Mouse (Mus musculus) lung, postnatal 36 days (tissue): Measurements from ENCODE around the gene Cyp2d11.
"Not testable (repeated sequence)": the region's sequence is repeated elsewhere in the genome, so short reads cannot be mapped to it uniquely, and the experiment has no call there.

Source experiments
- DNase-seq: peaks from one replicate; pipeline ENCODE4 v3.0.0; 2022; ENCODE audit warnings: mixed read lengths

The Cyp2d11 gene

DNA sequence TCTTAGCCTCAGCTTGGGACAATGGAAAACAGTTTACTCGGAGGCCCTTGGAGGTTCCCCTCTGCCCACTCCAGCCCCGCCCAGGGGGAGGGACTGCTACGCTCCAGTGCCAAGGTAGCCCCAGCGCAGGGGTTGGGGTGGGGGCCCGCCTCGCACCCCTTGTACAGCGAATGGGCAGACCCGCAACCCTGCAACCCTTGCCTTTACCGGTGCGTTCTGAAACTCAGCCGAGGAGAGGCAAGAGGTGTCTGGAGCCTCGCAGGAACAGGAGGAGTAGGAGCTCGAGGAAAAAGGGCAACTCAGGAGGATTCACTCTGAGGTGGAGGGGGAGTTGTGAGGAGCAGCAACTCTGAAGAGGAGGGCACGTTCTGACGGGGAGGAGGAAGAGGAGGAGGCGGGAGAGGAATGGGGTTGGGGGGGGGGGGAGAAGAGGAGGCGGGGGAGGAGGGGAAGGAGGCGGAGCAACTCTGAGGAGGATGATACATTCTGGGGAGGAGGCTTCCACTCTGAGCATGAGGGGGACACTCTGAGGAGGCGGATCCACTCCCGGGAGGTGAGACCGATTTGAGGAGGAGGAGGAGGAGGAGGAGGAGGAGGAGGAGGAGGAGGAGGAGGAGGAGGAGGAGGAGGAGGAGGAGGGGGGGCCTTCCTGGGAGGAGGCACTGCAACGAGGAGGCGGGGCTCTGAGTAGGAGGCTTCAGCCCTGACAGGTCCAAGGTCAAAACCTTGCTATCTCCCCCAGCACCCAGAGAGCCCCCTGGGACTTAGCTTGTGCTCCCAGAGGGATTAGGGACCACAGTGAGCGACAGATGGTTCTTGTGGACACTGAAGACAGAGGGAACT lies 13.7 kb downstream of the Cyp2d11 start, which contains the start of gene Cyp2d22:
Gene Cyp2d22 (minus strand): TSS at position 390 of the 843 bp plus-strand sequence.
- peak; percentile 73 for DNase-seq

DNA sequence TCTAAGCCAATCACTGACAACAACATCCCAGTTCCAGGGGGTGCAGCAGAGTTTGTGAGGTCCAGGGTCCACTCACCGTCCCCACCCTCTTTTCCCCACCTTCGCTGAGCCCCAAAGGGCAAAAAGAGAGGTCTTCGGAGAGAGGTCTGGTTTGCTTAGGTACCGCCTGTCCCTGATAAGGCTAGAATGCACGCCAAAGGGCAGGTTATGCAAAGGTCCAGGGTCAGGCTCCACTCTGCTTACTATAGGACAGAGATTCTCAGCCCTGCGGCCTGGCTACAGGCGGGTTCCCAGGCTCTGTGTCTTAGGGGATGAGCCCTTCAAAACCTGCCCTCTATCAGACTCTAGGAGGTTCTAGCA lies 14.3 kb downstream of the Cyp2d11 start:
- peak; percentile 24 for DNase-seq

DNA sequence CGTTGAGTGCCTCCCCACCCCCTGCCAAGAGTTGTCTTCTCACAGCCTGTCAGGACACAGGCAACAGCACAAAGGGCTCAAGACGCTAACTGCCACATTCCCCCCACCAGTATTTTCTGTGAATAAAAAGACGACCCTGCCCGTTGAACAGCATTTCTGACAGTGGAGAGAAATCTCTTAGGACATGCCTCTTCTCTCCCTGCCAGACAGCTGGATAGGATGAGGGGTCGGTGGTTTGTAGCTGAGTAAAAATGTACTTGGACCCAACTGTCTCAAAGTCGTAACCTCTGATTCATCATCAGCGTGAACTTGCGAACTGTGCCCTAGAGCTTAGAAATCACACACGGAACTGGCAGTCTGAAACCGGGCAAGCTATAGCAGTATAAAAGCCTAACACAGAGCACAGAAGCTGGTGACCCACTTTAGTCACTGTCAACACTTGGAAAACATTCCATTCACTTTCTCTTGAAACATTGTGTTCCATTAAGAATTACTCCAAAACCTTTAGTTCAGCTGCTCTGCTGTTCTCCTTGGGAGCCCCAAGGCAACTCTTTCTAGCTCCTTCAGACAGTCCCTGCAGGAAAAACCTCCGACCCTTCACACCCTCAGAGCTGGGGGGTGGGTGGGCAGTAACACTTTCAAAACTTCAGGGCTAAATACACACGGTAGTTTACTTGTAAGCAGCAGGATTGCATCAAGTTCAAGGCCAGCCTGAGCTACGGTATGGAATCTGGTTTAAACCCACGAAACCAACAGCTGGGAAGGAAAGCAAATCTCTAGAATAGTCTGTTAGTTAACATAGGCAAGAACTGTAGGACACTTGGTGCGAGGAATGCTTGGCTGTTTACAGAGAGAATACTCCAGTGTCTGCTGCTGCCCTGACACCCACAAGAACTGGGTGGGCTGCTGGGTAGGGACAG lies 15.3 kb downstream of the Cyp2d11 start:
- DNase-seq = peak; percentile 48

DNA sequence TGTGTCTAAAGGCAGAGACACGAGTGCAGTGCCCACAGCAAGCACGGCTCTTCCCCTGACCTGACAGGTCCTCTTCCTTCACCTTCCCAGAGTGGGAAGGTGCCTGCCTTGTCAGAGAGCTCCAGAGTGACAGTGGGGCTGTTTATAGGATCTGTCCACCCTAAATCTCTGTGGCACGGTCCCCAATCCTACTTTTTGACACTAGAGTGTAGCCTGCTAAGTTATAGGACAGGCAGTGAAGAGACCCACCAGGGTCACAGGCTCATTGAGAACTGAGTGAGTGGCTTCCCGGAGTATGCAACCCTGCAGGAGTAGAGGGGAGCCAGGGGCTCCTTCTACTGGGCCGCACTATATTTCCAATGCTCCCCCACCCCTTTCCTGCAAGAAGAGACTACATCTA lies 16.1 kb downstream of the Cyp2d11 start:
- DNase-seq = no peak

DNA sequence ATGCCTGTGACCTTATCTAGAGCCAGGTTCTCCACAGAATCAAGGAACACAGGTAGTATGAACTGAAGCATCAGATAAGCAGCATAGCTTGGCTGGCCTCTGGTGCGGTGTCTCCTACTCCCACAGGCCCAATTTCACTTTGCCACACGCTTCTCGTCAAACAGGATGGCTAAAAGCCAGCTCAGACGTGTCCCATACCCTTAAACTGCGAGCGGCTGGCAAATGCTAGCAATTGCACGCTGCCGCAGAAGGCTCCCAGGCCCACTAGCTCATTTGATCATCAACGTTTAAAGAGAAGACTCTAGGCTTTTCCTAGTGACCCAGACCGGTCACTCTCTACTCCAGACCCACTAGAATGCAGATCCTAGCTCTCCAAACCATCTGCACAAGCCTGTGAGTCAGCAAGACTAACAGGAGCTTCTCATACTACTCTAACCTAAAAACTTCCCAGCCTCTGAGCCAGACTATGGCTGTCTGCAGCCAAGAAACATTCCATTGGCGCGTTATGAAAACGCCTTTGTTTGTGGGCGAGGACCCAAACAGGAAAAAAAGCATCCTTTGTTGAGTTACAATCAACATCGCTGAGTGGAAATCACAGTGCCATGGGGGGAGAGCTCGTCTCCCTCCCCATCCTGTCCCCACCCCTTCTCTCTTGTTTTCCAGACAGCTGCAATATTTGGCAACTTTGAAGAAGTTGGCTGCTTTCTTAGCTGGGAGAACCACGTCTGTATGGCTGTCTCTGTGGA lies 17.3 kb downstream of the Cyp2d11 start:
- DNase-seq = peak; percentile 89

DNA sequence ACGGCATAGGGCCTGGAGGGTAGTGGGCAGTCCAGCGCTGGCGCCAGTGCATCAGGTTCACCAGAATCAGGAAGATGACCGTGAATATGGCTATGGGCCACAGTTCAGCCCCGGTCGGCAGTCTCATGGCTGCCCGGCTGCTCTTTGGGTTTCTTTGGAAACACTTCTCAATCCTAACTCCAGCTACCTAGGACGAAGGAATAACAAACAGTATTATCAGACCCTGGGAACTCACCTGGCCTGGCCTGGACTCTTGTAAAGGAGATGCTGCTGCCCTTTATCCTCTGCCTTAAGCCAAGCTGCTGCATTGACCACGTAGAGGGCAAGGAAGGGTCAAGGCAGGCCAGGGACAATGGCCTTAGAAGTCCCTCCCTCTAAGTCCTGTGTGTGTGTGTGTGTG lies 18.0 kb downstream of the Cyp2d11 start:
- DNase-seq = no peak

DNA sequence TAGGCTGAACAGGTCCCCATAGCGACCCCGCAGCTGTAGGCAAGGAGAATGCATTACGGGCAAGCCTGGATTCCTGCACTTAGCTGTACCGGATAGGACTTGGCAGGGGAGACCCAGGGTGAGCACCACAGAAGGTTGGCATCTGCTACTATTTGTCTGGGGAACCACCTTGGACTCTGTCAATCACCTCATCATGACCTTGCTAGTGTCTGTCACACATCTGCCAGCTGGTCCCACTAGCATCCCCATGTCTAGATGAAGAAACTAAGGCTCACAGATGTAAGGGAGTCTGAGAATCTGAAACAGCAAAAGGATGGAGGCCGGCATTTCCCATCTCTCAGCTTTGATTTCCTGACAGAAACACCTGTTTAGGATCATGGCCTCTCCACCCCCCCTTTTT lies 19.4 kb downstream of the Cyp2d11 start:
- DNase-seq = no peak

DNA sequence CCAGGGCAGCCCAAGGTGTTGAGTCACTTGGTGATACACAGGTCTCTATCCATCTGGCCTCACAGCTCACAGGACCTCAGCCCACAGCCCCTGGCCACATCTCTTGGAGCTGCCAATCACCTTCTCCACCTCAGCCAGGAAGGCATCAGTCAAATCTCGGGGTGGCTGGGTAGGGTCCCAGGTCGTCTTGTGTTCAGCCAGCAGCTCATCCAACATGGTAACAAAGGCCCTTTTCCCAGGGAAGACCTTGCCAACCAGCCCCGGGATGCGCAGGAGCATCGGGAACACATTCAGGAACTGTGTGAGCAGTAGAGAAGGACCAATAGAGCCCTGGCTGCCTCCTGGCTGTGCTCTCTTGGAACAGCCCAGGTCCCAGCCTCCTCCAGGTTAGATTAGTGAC lies 20.8 kb downstream of the Cyp2d11 start:
- no peak for DNase-seq

DNA sequence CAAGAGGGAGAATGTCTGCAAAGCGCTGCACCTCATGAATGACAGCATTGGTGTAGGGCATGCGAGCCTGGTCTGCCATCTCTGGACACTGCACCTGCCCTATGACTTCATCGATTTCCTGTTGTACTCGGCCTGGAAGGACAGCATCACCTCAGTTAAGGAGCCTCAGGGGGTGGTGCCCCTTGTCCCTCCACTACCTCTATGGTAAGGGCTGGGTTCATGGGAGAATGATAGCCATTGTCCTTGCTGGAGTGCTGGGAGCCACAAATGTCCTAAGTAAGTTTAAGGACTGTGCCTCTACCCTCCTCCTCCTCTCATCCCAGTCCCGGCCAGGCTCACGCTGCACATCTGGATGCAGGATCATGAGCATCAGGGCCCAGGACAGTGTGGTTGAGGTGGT lies 21.4 kb downstream of the Cyp2d11 start:
- no peak for DNase-seq

DNA sequence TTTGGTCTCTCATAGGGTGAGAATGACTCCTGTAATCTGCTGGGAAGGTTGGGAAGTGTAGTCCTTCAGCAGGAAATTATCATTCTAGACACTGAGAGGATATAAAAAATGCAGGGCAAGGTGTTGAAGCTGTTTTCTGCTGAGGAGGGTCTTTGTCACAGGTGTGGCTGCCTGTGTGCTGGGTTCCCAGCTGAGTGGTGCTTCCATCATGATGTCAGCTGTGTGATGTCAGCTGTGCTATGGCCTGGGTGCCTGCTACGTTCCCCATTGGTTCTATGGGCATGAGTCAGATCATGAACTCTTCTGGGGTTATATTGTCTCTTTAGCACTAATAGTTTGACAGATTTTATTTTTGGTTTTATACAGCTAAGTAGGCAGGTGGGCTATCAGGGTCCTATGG lies 25.0 kb downstream of the Cyp2d11 start:
- DNase-seq = no peak

DNA sequence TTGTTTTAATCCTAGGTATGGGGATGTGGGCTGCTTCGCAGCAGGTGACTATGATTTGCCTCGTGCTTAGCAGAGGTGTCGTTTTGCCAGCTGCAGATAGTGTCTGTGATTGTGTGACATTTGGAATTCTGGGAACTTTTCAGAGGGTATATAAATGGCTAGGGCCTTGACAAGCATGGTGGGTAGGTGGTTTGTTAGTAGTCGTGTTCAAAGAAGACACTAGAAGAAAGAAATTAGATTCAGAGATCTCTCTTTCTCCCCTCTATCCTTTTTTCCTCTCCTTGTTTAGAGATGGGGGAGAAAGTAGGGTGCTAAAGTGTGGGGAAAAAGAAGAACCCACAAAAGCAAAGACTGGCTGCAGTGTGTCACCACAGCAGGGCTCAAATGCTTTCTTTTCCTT lies 25.7 kb downstream of the Cyp2d11 start:
- no peak for DNase-seq

DNA sequence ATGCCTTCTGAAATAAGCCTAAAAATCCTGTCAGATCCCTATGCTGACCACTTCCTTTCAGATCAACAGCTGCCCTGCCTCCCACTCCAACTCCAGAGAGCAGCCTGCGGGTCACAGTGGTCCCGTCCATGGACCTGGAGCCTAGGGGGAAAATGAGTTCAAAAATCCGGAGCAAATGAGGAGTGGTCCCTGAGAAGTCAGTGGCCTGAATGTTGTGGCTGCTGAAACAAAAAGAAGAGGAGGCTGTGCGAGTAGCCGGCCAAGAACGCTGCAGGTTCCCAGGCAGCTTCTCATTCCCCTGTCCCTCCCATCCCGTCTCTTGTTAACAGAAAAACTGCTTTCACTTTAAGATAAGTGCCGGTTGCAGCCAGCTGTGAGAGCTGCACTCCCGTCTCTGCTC lies 29.3 kb downstream of the Cyp2d11 start:
- not testable (repeated sequence) for DNase-seq

DNA sequence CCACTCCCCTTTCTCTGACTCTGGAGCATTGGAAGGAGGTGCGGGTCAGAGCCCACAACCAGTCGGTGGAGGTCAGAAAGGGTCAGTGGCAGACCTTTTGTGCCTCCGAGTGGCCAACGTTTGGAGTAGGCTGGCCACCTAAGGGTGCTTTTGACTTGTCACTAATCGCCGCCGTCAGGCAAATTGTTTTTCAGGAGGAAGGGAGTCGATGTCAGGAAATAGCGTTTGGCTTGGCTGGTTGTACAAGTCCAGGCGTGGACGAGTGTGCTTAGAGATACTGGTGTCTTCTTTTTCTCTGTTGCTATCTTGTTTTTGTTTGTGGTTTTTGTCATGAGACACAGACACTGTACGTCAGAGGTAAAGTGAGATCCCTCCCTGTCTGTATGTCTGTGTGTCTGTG lies 30.0 kb downstream of the Cyp2d11 start:
- DNase-seq = not testable (repeated sequence)

DNA sequence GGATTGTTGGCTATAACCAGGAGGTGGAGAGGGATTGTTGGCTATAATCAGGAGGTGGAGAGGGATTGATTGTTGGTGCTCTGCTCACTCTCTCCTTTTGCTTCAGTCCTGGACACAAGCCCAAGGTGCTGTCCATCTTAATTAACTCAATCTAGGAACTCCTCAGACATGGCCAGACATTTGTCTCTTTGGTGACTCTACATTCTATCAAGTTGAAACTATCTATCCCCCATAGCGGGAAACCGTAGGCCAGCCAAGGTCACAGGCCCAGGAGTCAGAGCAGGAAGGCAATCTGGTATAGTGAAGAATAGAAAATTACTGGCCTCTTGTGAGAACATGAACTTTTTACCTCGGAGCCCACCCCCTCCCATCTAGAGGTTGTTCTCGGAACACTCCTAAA lies 31.6 kb downstream of the Cyp2d11 start:
- no peak for DNase-seq

DNA sequence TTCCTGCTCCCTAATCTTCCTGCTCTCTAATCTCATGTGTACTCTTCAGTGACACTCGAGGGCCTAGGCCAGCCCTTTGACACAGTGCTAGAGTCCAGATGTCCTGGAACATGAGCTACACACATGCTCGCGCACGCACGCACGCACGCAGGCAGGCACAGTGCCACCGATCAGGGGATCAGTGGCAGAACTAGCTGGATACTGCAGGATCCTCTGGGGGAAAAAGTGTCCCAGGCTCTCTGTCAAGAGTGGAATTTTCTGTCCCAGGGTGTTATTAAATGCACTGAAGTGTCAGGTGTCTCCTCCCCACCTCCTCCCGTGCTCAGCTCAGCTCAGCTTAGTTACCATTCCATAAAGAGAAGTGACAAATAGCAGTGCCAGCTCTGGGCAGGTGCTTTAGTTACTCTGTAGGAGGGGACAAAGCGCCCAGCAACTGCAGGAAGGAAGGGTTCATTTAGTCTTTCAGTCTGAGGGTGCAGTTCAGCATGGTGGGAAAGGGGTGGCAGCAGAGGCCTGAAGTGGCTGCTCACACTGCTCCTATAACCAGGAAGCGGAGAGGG lies 32.3 kb downstream of the Cyp2d11 start:
- DNase-seq = no peak

DNA sequence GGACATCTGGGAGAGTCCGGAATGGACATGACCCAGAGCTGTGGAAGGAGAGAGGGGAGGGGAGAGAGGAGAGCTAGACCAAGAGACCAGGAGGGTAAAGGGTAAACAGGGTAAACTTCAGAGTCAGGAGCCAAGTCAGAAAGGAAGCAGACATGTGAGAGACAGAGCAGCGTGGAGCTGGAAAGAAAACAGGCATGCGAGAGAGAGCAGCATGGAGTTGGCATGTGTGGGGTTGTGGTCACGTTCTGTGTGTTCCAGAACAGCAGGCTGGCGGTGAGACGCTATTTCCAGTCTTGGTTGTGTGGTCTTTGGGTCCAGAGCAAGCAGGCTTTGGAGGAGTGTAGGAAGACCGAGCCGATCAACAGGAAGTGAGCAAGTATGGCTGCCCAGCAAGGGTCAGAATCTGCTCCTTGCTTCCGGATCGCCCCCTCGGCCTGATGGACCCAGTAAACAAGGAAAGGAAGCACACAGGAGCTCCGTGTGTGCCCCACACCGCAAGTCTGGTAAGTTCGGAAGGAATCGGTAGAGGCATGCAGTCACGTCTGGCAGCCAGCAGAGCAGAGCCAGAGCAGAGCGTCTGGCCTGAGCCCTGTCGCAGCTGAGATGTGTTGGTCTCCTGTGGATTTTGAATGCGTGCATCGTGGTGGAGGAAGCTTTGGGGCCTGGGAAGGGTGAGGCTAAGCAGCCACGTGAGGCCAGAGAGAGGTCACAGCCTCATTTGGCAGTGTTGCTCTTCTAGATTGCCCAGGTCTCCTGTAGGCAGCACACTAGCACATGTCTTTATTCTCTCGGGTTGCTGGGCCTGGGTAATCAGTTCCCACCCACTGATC lies 35.2 kb downstream of the Cyp2d11 start:
- DNase-seq = no peak

DNA sequence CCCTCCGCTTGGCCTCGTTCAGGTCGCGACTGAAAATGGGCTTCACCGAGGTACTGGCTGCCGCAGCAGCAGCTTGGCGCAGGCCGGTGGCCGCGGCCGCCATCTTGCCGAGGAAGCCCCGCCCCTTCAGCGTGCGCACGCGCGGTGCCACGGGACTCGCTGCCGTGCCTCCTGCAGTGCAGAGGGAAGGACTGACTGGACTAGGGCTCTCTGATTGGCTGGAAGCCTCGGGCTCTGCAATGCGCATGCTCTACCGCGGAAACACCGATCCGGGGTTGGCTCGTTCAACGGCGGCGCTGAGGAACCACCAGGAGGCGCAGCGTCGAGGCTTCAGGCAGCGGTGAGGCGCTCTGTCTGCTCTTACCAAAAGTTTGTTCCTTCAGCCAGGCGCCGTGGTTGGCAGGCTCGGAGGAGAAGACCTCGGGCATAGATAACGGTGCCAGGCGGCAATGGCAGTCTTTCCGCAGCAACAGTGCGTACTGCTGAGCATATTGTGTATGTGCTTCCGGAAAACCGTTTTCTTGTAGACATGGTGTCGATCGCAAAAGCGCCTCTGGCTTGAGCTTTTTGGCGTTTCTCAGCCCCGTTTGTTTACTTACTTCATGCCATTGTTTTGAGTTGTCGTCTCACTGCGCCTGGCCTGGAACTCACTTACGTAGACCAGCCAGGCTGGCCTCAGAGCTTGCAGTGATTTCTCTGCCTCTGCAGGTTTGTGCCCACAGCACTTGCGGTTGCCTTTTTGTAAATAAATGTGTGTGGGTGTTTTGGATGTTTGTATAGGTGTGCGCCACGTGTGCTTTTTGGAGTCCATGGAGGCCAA lies 39.5 kb downstream of the Cyp2d11 start, which contains the start of gene Ndufa6:
Gene Ndufa6 (minus strand): TSS at position 197 of the 820 bp plus-strand sequence.
- DNase-seq = peak; percentile 98

DNA sequence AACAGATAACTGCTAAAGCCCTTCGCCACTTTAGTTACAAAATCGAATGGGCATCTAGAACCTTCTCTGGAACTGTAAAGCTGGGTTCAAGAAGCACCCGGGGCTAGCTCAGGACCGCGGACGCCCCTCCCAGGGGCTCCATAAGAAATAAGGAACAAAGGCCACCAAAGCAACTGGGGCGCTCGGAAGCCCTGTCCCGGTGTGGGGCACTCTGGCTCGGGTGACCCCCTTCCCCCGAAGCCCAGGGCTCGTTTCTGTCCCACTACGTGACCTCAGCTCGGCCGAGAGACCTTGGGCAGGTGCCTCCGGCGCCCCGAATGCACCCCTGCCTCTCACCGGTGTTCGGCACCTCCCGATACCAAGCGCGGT lies 40.1 kb downstream of the Cyp2d11 start:
- no peak for DNase-seq

DNA sequence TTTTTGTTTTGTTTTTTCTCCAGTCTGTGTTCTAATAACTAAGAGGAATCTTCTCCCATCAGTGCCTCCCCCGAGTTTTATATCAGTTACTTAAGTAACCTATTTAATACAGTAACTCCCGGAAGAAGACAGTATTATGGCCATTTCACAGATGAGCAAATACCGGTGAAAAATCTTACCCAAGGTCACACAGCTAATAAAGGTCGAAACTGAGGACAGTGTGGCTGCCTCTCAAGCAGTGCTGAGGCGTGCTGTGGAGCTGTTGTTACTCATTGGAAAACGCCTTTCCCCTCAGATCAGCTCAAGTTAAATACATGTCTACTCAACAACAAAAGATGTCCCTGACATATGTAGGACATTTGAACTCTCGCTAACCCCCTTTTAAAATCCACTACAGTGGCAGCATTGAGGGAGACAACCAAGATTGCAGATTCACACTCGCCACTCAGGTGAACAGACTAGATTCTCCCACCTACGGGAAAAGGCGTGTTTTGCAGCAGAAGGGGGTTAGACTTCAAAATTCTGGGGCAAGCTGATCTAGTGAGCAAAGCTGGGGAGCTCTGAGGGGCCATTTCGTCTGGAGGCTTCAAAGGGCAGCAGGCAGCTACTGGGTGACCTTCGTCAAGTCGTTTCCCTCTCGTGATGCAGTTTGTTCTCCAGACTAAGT lies 40.6 kb downstream of the Cyp2d11 start:
- DNase-seq = no peak

DNA sequence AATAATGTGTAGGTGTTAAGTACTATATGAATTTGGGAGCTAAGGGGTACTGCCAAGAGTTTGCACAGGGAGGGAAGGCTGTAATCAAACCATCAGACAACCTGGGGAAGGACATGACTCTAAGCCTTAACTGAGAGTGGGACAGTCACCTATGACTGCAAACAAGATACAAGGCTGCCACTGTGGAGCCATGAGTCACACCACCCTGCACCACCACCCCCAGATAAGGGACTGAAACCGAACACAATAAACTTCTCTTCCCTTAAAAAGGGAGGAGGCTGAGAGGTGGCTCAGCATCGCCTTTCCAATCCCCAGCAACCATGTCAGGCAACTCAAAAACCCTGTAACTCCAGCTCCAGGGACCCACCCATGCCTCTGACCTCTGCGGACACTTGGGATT lies 42.3 kb downstream of the Cyp2d11 start:
- DNase-seq = no peak
